Mouse (Mus musculus) stomach, embryonic 16.5 days (tissue): ENCODE measurements around the gene Large2. TPM values are rescaled to one million over a fixed set of nuclear protein-coding genes. Genes with fewer than 3 reads are reported as not detected.
"Not testable (repeated sequence)": the region's sequence is repeated elsewhere in the genome, so short reads cannot be mapped to it uniquely, and the experiment has no call there.

Source experiments
- ATAC-seq: fragments of 200-750 bp; cut with Nextera tagmentation; 2 replicates; pipeline ENCODE4 v1.8.0; 2017; ENCODE audit warnings: moderate number of reproducible peaks, moderate TSS enrichment; ENCODE audit not compliant: insufficient read depth, low FRiP score
- H3K27ac ChIP-seq: fragments of 300-500 bp; sonication (generic); 2 replicates; pipeline ENCODE4 v1.5.1; 2014; ENCODE audit warnings: low read length
- H3K27me3 ChIP-seq: fragments of 300-500 bp; sonication (generic); 2 replicates; pipeline ENCODE4 v1.6.1; 2014; ENCODE audit warnings: low read length, control low read depth, mixed read lengths; ENCODE audit not compliant: control insufficient read depth, insufficient read depth
- H3K36me3 ChIP-seq: fragments of 300-500 bp; sonication (generic); 2 replicates; pipeline ENCODE4 v1.6.1; 2014; ENCODE audit warnings: low read length; ENCODE audit not compliant: control insufficient read depth, insufficient read depth
- H3K4me1 ChIP-seq: fragments of 300-500 bp; sonication (generic); 2 replicates; pipeline ENCODE4 v1.6.1; 2014; ENCODE audit warnings: low read length, control low read depth, mixed read lengths; ENCODE audit not compliant: control insufficient read depth, insufficient read depth
- H3K4me2 ChIP-seq: fragments of 300-500 bp; sonication (generic); 2 replicates; pipeline ENCODE4 v1.6.1; 2014; ENCODE audit warnings: low read depth, low read length, mixed read lengths
- H3K4me3 ChIP-seq: fragments of 300-500 bp; sonication (generic); replicated peaks from 2 replicates; pipeline ENCODE4 v1.5.1; 2014; ENCODE audit warnings: mild to moderate bottlenecking, low read length
- H3K9ac ChIP-seq: fragments of 300-500 bp; sonication (generic); 2 replicates; pipeline ENCODE4 v1.6.1; 2014; ENCODE audit warnings: low read length
- H3K9me3 ChIP-seq: fragments of 300-500 bp; sonication (generic); replicated peaks from 2 replicates; pipeline ENCODE4 v1.6.1; 2016; ENCODE audit warnings: low read length, control low read depth; ENCODE audit not compliant: control insufficient read depth
- WGBS: fragments of 180-500 bp; shearing (Covaris S2); extraction: QIAGEN DNeasy Blood & Tissue Kit; methylation state at CpG from one replicate; pipeline ENCODE4 v1.1.7; 2014; 5-methylcytosine and 5-hydroxymethylcytosine counted together
- polyA plus RNA-seq: library from polyadenylated mRNA; unstranded; fragments of >200 nt; fragmentation: Nextera tagmentation; extraction: Ambion mirVana; gene quantifications from 2 replicates; pipeline ENCODE4 v1.2.1, GENCODE M21; 2015

Large2 gene
- polyA plus RNA-seq, 1 experiment from 2014 or later, result 12.6 TPM

DNA sequence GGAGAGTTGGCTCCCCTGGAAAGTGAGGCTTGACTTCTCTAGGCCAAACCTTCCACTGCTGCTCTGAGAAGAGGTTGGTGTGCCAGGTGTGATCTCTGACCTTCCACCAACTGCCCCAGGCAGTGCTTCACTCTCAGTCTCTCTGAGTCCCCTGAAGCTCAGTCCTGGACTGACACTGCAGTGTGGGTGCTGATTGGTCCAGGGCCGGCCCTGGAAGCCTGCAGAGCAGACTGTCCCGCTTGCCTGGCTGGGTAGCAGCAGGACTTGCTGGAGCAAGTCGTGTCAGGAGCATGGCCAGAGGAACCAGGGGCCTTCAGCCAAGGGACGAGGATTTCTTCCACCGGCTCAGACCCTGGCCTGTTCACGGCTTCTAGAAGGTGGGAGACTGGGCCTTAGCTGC, 30.1 kb upstream of the Large2 start:
- H3K36me3 ChIP-seq, result peaks cover 12% of the 10 kb centered on the region

DNA sequence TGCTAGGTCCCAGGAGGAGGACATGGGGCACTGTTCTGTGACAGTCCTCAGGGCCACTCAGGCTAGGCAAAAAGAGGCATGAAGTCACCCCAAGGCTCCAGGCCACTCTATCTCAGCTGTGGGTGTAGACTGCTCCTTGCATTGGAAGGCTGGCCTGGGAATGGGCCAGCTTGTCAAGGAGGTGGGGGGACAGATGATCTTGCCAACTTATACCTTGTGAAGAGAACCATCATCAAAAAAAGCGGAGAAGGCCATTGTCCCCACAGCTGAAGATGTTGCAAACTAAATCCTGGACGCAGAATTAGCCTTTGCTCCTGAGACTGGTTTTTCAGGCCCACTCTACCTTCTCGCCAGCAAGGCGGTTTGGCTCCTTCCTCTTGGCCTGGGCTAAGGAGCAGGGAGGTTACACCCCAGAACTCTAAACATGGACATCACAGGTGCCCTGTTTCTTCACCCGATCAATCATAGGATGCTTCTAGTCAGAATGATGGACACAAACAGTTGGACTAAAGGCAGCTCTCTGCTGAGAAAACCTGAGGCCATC, 29.2 kb upstream of the Large2 start:
- H3K4me1 ChIP-seq, result 0 out of 2 replicates have a peak, but pooled peaks cover 3% of the 10 kb centered on the region
- H3K36me3 ChIP-seq, result peaks cover 7% of the 10 kb centered on the region
- no peaks in the 10 kb centered on the region for H3K9me3 ChIP-seq
- H3K27ac ChIP-seq, result no peak overlapping the region
- ATAC-seq, result no peak
- no peaks in the 10 kb centered on the region for H3K27me3 ChIP-seq
- no peak overlapping the region for H3K9ac ChIP-seq
- no peak overlapping the region for H3K4me3 ChIP-seq
- WGBS, result 94% methylated on average over 5 of the region's 5 CpGs
- H3K4me2 ChIP-seq, result no peak overlapping the region

More for the DNA sequence above, 30.1 kb upstream of the Large2 start:
- no peaks in the 10 kb centered on the region for H3K9me3 ChIP-seq
- ATAC-seq, result no peak
- no peak overlapping the region for H3K4me2 ChIP-seq
- WGBS, result 86% methylated on average over 6 of the region's 6 CpGs
- H3K27me3 ChIP-seq, result no peaks in the 10 kb centered on the region
- H3K4me1 ChIP-seq, result 0 out of 2 replicates have a peak, but pooled peaks cover 3% of the 10 kb centered on the region
- H3K27ac ChIP-seq, result no peak overlapping the region
- no peak overlapping the region for H3K9ac ChIP-seq
- H3K4me3 ChIP-seq, result no peak overlapping the region

DNA sequence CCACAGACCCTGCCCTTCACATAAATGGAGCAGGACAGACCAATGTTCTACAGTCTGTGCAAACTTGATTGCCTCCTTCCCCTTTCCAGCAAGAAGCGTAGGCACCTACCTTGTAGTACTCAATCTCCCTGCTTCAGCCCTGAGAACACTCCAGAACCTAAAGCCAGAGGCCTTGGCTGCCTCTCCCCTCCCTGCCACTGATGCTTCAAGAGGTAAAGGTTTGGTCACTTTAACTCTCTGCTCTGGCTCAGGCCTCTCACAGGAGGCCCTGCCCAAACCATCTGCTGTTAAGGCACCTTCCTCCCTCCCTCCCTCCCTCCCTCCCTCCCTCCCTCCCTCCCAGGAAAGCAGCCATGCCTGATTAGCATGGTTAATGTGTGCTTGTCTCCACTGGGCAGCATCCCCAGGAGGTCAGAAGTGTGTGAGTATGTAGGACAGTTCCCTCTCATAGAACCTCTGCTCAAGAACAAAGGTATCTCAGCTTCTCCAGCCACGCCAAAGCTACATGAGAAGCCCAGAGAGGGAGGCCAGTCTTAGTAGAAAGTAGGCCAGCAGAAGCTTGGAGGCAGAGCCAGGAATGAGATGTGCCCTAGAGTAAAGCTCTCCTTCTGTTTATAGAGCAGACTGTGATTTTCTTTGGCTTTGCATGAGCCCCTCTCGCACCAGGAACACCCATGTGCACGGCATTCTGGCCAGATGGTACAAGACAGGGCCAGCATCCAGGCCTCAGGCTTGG, 28.1 kb upstream of the Large2 start:
- Histone ChIP-seq H3K9me3 (no peaks in the 10 kb centered on the region), H3K27ac (no peak overlapping the region), H3K4me2 (no peak overlapping the region), H3K36me3 (peaks cover 7% of the 10 kb centered on the region), H3K9ac (no peak overlapping the region), H3K4me3 (no peak overlapping the region), H3K4me1 (0 out of 2 replicates have a peak, but pooled peaks cover 3% of the 10 kb centered on the region), H3K27me3 (no peaks in the 10 kb centered on the region)
- no peak for ATAC-seq
- 72% methylated on average over 4 of the region's 4 CpGs for WGBS

DNA sequence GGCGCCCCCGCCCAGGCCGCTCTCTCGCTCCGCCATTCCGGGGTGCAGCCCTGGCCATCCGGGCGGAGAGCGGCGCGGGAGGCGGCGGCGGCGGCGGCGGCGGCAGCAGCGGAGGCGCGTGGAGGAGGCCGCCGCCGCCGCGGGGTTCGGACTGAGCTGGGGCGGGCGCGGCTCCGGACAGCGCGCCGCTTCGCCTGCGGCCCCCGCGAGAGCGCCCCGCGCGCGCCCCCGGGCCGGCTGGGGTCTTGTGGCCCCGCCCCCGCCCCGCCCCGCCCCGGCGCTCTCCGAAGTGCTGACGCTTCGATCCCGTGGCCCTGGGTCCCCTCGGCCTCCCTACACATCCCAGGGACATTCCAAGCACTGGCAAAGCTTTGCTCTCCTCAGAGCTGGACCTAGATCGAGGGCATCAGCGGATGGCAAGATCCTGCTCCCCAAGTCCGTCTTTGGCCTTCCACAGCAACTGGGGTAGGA, 26.5 kb upstream of the Large2 start, which contains the start of gene Mapk8ip1:
Mapk8ip1 (minus strand) TSS at position 173 of the 471 bp plus-strand sequence.
- Histone ChIP-seq H3K4me2 (peak within 1 kb of the TSS; percentile 95), H3K9ac (peak within 1 kb of the TSS; percentile 74), H3K4me3 (peak within 1 kb of the TSS; percentile 59), H3K36me3 (peaks cover 7% of the 10 kb centered on the region; the same call in 1 of the 2 replicates), H3K27me3 (no peaks in the 10 kb centered on the region), H3K4me1 (0 out of 2 replicates have a peak, but pooled peaks cover 3% of the 10 kb centered on the region), H3K27ac (no peak within 1 kb of the TSS), H3K9me3 (no peaks in the 10 kb centered on the region)
- WGBS, result 1% methylated on average over 59 of the region's 59 CpGs
- ATAC-seq, result peak; percentile 78; the same call in 1 of the 2 replicates

DNA sequence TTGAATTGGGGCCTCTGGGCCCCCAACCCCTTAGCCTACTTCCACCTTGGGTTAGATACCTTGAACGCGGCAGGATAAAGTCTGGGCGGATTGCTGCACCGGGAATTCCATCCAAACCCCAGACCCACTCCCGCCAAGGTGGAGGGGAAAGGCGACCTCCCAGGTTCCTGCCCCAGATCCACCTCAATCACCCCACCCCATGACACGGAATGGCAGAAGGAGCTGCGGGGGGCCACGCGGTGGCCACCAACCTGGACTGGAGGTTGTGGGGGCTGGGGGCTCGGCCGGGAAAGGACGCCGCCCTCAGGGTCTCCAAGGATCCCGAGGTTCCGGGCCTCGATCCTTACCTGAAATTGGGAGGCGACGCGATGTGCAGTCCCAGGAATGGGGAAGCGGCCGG, 26.0 kb upstream of the Large2 start:
- ATAC-seq, result no peak
- Histone ChIP-seq H3K9me3 (no peaks in the 10 kb centered on the region), H3K27me3 (no peaks in the 10 kb centered on the region), H3K4me1 (0 out of 2 replicates have a peak, but pooled peaks cover 3% of the 10 kb centered on the region), H3K4me2 (peak overlapping the region; percentile 95), H3K36me3 (peaks cover 3% of the 10 kb centered on the region; the same call in 1 of the 2 replicates), H3K9ac (peak overlapping the region; percentile 74), H3K4me3 (peak overlapping the region; percentile 59), H3K27ac (no peak overlapping the region)
- WGBS, result 4% methylated on average over 22 of the region's 22 CpGs

DNA sequence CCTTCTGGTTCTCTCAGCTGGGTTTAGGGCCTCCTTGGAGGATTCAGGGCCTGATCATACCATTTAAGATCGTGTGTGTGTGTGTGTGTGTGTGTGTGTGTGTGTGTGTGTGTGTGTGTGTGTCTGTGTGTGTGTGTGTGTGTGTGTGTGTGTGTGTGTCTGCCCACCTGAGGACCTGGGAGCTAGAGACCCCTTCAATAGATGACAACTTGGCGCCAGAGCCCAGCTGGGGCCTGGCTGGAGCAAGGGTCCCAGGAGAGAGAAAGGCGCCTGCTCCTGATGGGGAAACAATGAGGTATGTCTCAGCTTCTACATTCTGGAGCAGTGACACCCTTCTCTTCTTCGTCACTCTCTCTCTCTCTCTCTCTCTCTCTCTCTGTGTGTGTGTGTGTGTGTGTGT, 25.2 kb upstream of the Large2 start:
- WGBS, result 71% methylated on average over 4 of the region's 4 CpGs
- not testable (repeated sequence) for H3K4me2 ChIP-seq, H3K27me3 ChIP-seq, H3K4me3 ChIP-seq, H3K4me1 ChIP-seq, H3K9ac ChIP-seq, H3K27ac ChIP-seq, H3K36me3 ChIP-seq, H3K9me3 ChIP-seq, ATAC-seq

DNA sequence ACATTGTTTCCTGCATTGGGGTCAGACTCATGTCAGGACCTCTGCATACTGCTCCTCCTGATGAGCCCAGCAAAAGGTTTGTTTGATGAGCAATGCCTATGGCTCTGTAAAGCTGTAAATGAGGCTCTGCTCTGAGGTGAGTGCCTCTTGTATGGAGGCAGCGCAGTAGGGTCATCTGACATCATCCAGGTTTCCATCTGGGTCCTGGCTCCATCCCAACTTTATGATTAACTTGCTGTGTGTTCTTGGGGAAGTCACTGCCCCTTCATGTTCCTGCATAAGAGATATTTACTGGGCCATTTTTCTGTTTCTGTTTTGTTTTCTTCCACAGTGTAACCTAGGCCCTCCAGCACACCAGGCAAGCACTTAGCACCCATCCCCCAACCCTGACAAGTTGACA, 22.8 kb upstream of the Large2 start:
- Histone ChIP-seq H3K4me1 (0 out of 2 replicates have a peak, but pooled peaks cover 6% of the 10 kb centered on the region), H3K9ac (no peak overlapping the region), H3K36me3 (no peaks in the 10 kb centered on the region), H3K9me3 (no peaks in the 10 kb centered on the region), H3K27ac (no peak overlapping the region), H3K4me3 (no peak overlapping the region), H3K4me2 (no peak overlapping the region), H3K27me3 (no peaks in the 10 kb centered on the region)
- WGBS, result 65% methylated on average over 1 of the region's 1 CpGs
- ATAC-seq, result no peak

DNA sequence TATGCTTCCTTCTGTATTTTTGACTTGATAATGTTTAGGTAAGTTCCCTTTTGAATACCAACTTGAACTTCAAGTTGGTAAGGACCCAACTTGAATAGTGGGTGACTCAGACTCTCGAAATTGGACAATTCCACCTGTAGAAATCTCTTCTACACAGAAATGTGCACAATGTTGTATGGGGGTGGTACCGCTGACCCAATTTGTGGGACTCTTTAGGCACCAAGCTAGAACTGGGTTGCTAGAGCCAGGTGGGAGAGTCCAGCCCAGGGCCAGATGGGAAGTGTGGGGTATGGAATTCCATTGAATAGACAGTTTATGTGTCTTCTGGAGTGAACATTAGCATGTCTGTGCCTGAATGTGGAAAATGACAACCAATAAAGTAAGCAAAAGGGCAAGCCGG, 20.9 kb upstream of the Large2 start:
- 77% methylated on average over 3 of the region's 3 CpGs for WGBS
- Histone ChIP-seq H3K4me3 (no peak overlapping the region), H3K4me2 (no peak overlapping the region), H3K9ac (no peak overlapping the region), H3K9me3 (no peaks in the 10 kb centered on the region), H3K27me3 (no peaks in the 10 kb centered on the region), H3K27ac (no peak overlapping the region), H3K36me3 (no peaks in the 10 kb centered on the region), H3K4me1 (peaks cover 17% of the 10 kb centered on the region; the same call in 1 of the 2 replicates)
- ATAC-seq, result no peak
